Mouse (Mus musculus): Measurements from ENCODE around the gene Fbxl3. TPM values are rescaled to one million over a fixed set of nuclear protein-coding genes. Genes with fewer than 3 reads are reported as not detected.

Fbxl3 gene
- polyA plus RNA-seq, 1 experiment from 2014 or later = 24.0 TPM

DNA sequence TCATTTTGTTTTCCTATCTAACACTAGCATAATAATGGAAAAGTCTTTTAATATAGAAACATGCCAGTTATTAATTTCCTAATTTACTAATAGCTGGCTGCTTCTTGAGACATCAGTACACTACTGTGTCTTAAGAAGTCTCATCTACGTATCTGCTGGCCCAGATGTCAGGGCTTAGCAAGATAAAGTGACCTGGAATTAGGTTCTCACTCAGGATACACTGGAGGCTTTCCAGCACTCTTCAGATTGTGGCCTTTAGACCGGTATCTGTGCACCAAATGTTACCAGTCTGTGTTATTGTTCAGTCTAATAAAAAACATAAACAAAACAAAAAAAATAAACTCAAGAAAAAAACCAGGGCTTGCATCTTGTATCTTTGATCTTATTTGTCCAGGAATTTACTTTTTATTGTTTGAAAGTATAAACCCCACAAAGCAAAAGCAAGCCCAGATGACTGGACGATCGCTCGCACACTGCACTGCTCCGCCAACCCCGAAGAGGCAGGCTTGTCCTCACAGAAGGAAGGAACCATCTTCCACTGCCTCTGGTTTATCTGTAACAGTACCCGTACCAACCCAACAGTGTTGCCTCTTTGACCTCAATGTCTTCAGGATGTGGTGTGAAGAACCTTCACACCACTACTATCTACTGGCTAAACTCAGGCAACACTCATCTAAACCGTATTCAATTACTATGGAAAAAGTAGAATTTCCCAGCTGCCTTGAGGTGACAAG, 21.9 kb downstream of the Fbxl3 start:
- Histone ChIP-seq H3K4me2 (ENCODE audit: low read depth, severe bottlenecking) (no peak overlapping the region), H3K36me3 (ENCODE audit: control insufficient read depth, insufficient read depth, low read length) (peaks cover 5% of the 10 kb centered on the region; the same call in 1 of the 2 replicates), H3K4me1 (ENCODE audit: control insufficient read depth, insufficient read depth, low read length) (no peaks in the 10 kb centered on the region), H3K9me3 (ENCODE audit: control insufficient read depth, low read length) (no peaks in the 10 kb centered on the region), H3K4me3 (ENCODE audit: low read depth, low read length) (no peak overlapping the region), H3K27me3 (ENCODE audit: control insufficient read depth, insufficient read depth, low read length) (no peaks in the 10 kb centered on the region), H3K27ac (replicated peaks; ENCODE audit: low read depth, low read length) (no peak overlapping the region), H3K9ac (ENCODE audit: low read length) (no peak overlapping the region)
- 94% methylated on average over 9 of the region's 9 CpGs for WGBS
- ATAC-seq (ENCODE audit: insufficient number of reproducible peaks, low FRiP score, low TSS enrichment, low read depth) (no peak), DNase-seq (ENCODE audit: low spot score) (no peak)

DNA sequence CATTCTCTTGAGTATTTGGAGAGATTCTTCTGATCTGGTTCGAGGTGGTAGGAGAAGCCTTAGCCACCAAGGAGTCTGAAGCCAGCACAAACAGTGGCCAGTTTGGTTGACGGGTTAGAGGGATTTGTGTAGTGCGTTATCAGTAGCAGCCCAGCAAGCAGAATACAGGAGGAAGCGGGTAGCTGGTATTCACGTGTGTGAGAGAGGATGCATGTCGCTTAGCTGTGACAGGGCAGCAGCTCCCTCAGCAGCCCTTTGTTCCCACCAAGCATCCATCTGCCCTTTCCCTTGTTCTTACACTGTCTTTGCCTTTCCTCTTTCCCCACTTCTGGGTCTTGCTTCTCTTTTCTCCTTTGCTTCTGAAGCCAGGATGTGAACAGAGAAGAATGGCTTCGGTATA, 24.2 kb downstream of the Fbxl3 start:
- Histone ChIP-seq H3K4me1 (ENCODE audit: control insufficient read depth, insufficient read depth, low read length) (no peaks in the 10 kb centered on the region), H3K4me2 (ENCODE audit: low read depth, severe bottlenecking) (no peak overlapping the region), H3K9ac (ENCODE audit: low read length) (no peak overlapping the region), H3K27ac (replicated peaks; ENCODE audit: low read depth, low read length) (no peak overlapping the region), H3K27me3 (ENCODE audit: control insufficient read depth, insufficient read depth, low read length) (no peaks in the 10 kb centered on the region), H3K4me3 (ENCODE audit: low read depth, low read length) (no peak overlapping the region), H3K36me3 (ENCODE audit: control insufficient read depth, insufficient read depth, low read length) (peaks cover 5% of the 10 kb centered on the region; the same call in 1 of the 2 replicates), H3K9me3 (ENCODE audit: control insufficient read depth, low read length) (no peaks in the 10 kb centered on the region)
- DNase-seq (ENCODE audit: low spot score) = no peak
- no peak for ATAC-seq (ENCODE audit: insufficient number of reproducible peaks, low FRiP score, low TSS enrichment, low read depth)
- 93% methylated on average over 7 of the region's 7 CpGs for WGBS

DNA sequence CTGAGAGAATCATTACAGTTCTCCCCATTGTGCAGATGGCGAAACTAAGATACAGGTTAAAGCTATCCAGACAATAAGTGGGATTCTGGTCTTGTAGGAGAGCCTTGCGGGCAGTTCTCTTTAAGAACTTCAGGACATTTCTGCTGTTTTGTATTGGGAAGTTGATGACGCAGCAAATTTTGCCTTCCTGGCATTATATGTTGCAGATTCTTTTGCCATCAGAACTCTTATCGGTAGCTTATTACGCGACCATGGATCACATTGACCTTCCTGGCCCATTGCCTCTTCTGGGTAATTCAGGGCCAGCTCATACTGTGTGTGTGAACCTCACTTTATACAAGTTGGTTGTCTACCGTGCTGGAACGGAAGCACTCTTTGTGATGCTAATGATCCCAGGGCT, 25.5 kb downstream of the Fbxl3 start:
- Histone ChIP-seq H3K27ac (replicated peaks; ENCODE audit: low read depth, low read length) (no peak overlapping the region), H3K4me3 (ENCODE audit: low read depth, low read length) (no peak overlapping the region), H3K27me3 (ENCODE audit: control insufficient read depth, insufficient read depth, low read length) (no peaks in the 10 kb centered on the region), H3K4me1 (ENCODE audit: control insufficient read depth, insufficient read depth, low read length) (0 out of 2 replicates have a peak, but pooled peaks cover 3% of the 10 kb centered on the region), H3K9me3 (ENCODE audit: control insufficient read depth, low read length) (no peaks in the 10 kb centered on the region), H3K9ac (ENCODE audit: low read length) (no peak overlapping the region), H3K36me3 (ENCODE audit: control insufficient read depth, insufficient read depth, low read length) (peaks cover 5% of the 10 kb centered on the region; the same call in 1 of the 2 replicates), H3K4me2 (ENCODE audit: low read depth, severe bottlenecking) (no peak overlapping the region)
- ATAC-seq (ENCODE audit: insufficient number of reproducible peaks, low FRiP score, low TSS enrichment, low read depth) = no peak
- 94% methylated on average over 8 of the region's 8 CpGs for WGBS
- no peak for DNase-seq (ENCODE audit: low spot score)

DNA sequence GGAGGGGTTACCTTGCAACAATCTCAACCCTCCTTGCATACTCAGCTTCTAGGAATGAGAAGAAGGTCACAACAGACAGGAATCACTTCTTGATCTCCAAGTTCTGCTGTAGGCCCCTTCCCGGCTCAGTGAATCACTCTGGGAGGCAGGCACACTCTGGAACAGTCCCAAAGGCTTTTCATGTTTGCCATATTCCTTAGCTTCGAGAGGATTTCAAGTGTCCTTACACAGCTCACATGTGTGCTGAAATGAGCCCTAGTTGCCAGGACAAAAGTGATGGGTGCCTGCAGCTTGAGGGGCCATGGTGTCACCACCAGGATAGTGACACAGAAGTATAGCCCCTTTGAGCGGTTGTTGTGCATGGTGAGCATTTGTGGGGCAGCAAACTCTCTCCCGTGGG, 26.6 kb downstream of the Fbxl3 start:
- Histone ChIP-seq H3K27me3 (ENCODE audit: control insufficient read depth, insufficient read depth, low read length) (no peaks in the 10 kb centered on the region), H3K9me3 (ENCODE audit: control insufficient read depth, low read length) (no peaks in the 10 kb centered on the region), H3K27ac (replicated peaks; ENCODE audit: low read depth, low read length) (no peak overlapping the region), H3K36me3 (ENCODE audit: control insufficient read depth, insufficient read depth, low read length) (peaks cover 5% of the 10 kb centered on the region; the same call in 1 of the 2 replicates), H3K4me3 (ENCODE audit: low read depth, low read length) (no peak overlapping the region), H3K4me2 (ENCODE audit: low read depth, severe bottlenecking) (no peak overlapping the region), H3K4me1 (ENCODE audit: control insufficient read depth, insufficient read depth, low read length) (0 out of 2 replicates have a peak, but pooled peaks cover 3% of the 10 kb centered on the region), H3K9ac (ENCODE audit: low read length) (no peak overlapping the region)
- 93% methylated on average over 4 of the region's 4 CpGs for WGBS
- ATAC-seq (ENCODE audit: insufficient number of reproducible peaks, low FRiP score, low TSS enrichment, low read depth) (no peak), DNase-seq (ENCODE audit: low spot score) (no peak)

DNA sequence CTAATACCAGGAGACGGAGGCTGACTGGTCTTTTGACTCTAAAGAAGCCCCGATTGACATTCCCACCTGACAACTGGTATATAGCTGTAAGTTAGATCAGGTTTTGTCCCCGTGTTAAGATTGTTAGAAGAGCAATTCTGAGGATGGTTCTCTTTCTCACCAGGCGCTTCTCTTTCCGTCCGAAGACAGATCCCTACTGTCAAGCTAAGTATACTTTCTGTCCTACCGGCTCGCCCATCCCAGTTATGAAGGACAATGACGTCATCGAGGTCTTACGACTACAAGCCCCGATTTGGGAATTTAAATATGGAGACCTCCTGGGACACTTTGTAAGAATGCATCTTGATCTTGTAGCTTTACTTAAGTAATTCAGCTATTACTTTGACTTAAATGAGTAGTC, 27.9 kb downstream of the Fbxl3 start:
- no peak for DNase-seq (ENCODE audit: low spot score)
- Histone ChIP-seq H3K36me3 (ENCODE audit: control insufficient read depth, insufficient read depth, low read length) (peaks cover 5% of the 10 kb centered on the region; the same call in 1 of the 2 replicates), H3K4me3 (ENCODE audit: low read depth, low read length) (no peak overlapping the region), H3K4me2 (ENCODE audit: low read depth, severe bottlenecking) (no peak overlapping the region), H3K4me1 (ENCODE audit: control insufficient read depth, insufficient read depth, low read length) (0 out of 2 replicates have a peak, but pooled peaks cover 3% of the 10 kb centered on the region), H3K9me3 (ENCODE audit: control insufficient read depth, low read length) (no peaks in the 10 kb centered on the region), H3K27me3 (ENCODE audit: control insufficient read depth, insufficient read depth, low read length) (no peaks in the 10 kb centered on the region), H3K27ac (replicated peaks; ENCODE audit: low read depth, low read length) (no peak overlapping the region), H3K9ac (ENCODE audit: low read length) (no peak overlapping the region)
- no peak for ATAC-seq (ENCODE audit: insufficient number of reproducible peaks, low FRiP score, low TSS enrichment, low read depth)
- WGBS = 91% methylated on average over 12 of the region's 12 CpGs

DNA sequence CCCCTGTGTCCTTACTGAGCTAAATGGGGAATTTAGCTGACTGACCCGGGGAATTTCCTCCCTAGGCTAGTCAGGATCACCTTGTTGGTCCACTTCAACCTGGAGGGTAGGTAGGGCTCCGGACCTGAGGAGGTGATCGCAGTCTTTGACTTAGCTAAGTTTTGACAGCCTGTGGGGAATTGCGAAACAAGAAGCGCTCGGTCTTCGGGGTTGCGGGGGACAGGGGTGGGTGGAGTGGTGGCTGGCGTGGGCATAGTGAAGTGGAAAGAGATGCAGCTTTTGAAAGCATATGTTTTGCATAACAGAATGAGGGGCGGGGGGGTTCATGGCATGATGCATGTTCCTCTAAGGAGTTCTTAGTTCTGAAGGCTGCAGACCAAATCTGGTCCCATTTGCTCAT, 28.6 kb downstream of the Fbxl3 start:
- Histone ChIP-seq H3K9ac (ENCODE audit: low read length) (peak overlapping the region; percentile 72), H3K27me3 (ENCODE audit: control insufficient read depth, insufficient read depth, low read length) (no peaks in the 10 kb centered on the region), H3K27ac (replicated peaks; ENCODE audit: low read depth, low read length) (no peak overlapping the region), H3K9me3 (ENCODE audit: control insufficient read depth, low read length) (no peaks in the 10 kb centered on the region), H3K4me3 (ENCODE audit: low read depth, low read length) (peak overlapping the region; percentile 72), H3K4me1 (ENCODE audit: control insufficient read depth, insufficient read depth, low read length) (0 out of 2 replicates have a peak, but pooled peaks cover 3% of the 10 kb centered on the region), H3K36me3 (ENCODE audit: control insufficient read depth, insufficient read depth, low read length) (peaks cover 5% of the 10 kb centered on the region; the same call in 1 of the 2 replicates), H3K4me2 (ENCODE audit: low read depth, severe bottlenecking) (peak overlapping the region; percentile 88)
- WGBS = 6% methylated on average over 10 of the region's 10 CpGs
- no peak for ATAC-seq (ENCODE audit: insufficient number of reproducible peaks, low FRiP score, low TSS enrichment, low read depth)
- no peak for DNase-seq (ENCODE audit: low spot score)

DNA sequence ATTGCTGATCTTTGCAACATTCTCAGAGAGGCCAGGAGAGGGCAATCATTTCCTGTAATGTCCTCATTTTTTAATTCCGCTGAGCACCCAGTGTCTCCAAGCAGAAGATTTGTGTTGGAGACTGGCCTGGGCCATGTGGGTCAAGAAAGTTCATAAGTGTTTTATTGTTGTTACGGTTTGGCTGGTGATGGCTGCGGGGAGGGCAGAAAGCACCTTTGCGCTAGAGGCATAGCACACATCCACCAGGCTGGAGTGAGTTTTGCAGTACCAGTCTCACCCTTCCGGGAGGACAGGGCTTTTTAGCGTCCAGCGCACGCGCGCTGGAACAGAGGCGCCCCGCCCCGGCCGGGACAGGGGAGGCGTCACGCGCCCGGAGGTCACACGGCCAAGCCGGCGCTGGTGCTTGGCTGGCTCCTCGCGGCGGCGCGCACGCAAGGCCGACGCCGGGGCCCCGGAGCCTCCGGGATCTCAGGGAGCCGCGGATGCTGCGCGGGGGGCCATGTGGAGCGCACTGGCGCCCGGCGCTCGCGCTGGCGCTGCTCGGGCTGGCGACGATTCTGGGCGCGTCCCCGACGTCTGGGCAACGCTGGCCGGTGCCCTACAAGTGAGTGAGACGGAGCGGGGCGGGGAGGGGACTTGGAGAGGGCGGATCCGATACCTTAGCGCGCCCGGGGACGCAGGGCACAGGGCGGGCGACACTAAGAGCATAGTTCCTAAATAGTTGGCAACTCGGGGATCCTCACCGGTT, 29.3 kb downstream of the Fbxl3 start, which contains the start of gene Cln5:
Gene Cln5, plus strand, starts transcription at position 353 of the 748 bp plus-strand sequence.
- peak within 1 kb of the TSS; percentile 52; the same call in 1 of the 2 replicates for H3K27ac ChIP-seq (replicated peaks; ENCODE audit: low read depth, low read length)
- H3K4me3 ChIP-seq (ENCODE audit: low read depth, low read length) = peak within 1 kb of the TSS; percentile 72
- peak within 1 kb of the TSS; percentile 88 for H3K4me2 ChIP-seq (ENCODE audit: low read depth, severe bottlenecking)
- H3K9ac ChIP-seq (ENCODE audit: low read length) = peak within 1 kb of the TSS; percentile 72
- no peaks in the 10 kb centered on the region for H3K9me3 ChIP-seq (ENCODE audit: control insufficient read depth, low read length)
- ATAC-seq (ENCODE audit: insufficient number of reproducible peaks, low FRiP score, low TSS enrichment, low read depth) (peak; percentile 98), DNase-seq (ENCODE audit: low spot score) (peak; percentile 93)
- H3K4me1 ChIP-seq (ENCODE audit: control insufficient read depth, insufficient read depth, low read length) = 0 out of 2 replicates have a peak, but pooled peaks cover 3% of the 10 kb centered on the region
- WGBS = under 1% methylated on average over 65 of the region's 65 CpGs
- peaks cover 5% of the 10 kb centered on the region; the same call in 1 of the 2 replicates for H3K36me3 ChIP-seq (ENCODE audit: control insufficient read depth, insufficient read depth, low read length)
- no peaks in the 10 kb centered on the region for H3K27me3 ChIP-seq (ENCODE audit: control insufficient read depth, insufficient read depth, low read length)

DNA sequence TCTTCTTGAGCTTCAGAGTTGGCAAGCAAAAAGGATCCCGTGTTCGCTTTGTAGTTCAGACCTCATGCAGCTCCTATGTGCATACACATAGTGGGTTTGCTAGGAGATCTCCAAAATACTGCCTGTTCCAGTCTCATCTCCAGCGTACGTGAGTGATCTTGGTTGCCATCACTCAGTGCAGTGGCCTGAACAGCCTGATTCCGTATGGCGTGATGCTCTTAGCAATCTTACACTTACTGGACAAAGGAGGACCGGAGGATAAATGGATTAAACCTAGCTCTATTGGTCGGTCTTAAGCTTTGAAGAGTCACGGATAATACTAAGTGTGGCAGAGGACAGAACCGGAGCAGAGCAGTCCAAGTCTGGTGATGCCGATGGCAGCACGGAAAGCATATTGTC, 29.9 kb downstream of the Fbxl3 start:
- DNase-seq (ENCODE audit: low spot score) (no peak), ATAC-seq (ENCODE audit: insufficient number of reproducible peaks, low FRiP score, low TSS enrichment, low read depth) (peak; percentile 45)
- H3K36me3 ChIP-seq (ENCODE audit: control insufficient read depth, insufficient read depth, low read length) = peaks cover 5% of the 10 kb centered on the region; the same call in 1 of the 2 replicates
- H3K4me3 ChIP-seq (ENCODE audit: low read depth, low read length) = peak overlapping the region; percentile 72
- H3K27me3 ChIP-seq (ENCODE audit: control insufficient read depth, insufficient read depth, low read length) = no peaks in the 10 kb centered on the region
- 21% methylated on average over 12 of the region's 12 CpGs for WGBS
- 0 out of 2 replicates have a peak, but pooled peaks cover 3% of the 10 kb centered on the region for H3K4me1 ChIP-seq (ENCODE audit: control insufficient read depth, insufficient read depth, low read length)
- peak overlapping the region; percentile 88 for H3K4me2 ChIP-seq (ENCODE audit: low read depth, severe bottlenecking)
- peak overlapping the region; percentile 72 for H3K9ac ChIP-seq (ENCODE audit: low read length)
- H3K9me3 ChIP-seq (ENCODE audit: control insufficient read depth, low read length) = no peaks in the 10 kb centered on the region
- no peak overlapping the region for H3K27ac ChIP-seq (replicated peaks; ENCODE audit: low read depth, low read length)

Data from limb, embryonic 11.5 days (tissue).